Mouse (Mus musculus) gastrocnemius, adult 8-10 months (tissue): Measurements from ENCODE around the gene Ndufv2. TPM values are rescaled to one million over a fixed set of nuclear protein-coding genes. Genes with fewer than 3 reads are reported as not detected.
"Not testable (repeated sequence)": the region's sequence is repeated elsewhere in the genome, so short reads cannot be mapped to it uniquely, and the experiment has no call there.

ENCODE experiments used
- DNase-seq, 2 experiments: peaks; one replicate each; pipeline ENCODE4 v3.0.0; 2022; ENCODE audit warnings: low spot score in 2 of 2
- total RNA-seq, 4 experiments: library from RNA; stranded (reverse); gene quantifications; 2 replicates each; pipeline ENCODE4 v1.2.4; 2022

The Ndufv2 gene
- total RNA-seq, 4 experiments from 2014 or later, result 578 to 651 (median 630) TPM

DNA sequence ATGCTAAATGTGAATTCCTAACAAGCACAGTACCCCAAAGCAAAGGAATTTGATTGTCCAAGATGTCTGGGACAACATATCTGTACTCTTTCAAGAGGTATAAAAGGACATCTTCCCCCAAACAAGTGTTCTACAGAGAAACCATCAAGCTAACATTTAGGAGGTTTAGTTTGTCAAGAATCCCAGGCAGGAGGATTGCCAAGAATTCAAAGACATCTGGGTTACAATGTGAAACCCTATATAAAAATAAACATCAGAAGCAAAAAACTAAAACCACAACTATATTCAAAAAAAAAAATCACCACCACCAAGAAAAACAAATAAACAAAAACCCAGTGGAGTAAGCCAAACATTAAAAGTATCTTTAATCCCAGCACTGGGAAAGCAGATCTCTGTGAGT, 11.1 kb downstream of the Ndufv2 start:
- DNase-seq, result no peak

DNA sequence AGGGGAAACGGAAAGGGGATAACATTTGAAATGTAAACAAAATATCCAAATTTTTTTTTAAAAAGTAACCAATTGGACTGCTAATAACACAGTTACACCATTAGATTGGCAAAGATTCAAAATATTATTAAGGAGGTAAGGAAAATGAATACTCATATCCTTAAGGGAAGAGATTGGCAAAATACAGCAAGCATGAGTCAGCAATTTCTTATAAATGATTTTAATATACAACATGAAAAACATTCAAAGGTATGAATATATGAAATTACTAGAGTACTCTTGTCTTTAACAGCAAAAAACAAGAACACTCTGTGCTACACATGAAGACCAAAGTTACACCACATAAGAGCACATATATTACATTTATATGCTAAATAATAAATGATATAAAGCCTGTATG, 16.3 kb downstream of the Ndufv2 start:
- DNase-seq, result no peak

DNA sequence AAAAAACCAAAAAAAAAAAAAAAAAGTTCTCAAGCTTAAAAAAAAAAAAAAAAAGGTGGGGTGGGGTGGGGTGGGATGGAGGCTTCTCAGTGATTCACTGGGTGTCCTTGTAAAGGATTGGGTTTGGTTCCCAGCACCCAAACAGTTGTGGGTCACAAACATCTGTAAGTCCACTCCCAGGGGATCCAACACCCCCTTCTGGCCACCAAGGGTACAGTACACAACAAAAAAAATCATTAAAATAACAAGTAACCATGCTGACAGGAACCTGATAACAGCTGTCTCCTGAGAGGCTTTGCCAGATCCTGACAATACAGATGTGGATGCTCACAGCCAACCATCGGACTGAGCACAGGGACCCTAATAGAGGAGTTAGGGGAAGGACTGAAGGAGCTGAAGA, 16.9 kb downstream of the Ndufv2 start:
- DNase-seq, result no peak

DNA sequence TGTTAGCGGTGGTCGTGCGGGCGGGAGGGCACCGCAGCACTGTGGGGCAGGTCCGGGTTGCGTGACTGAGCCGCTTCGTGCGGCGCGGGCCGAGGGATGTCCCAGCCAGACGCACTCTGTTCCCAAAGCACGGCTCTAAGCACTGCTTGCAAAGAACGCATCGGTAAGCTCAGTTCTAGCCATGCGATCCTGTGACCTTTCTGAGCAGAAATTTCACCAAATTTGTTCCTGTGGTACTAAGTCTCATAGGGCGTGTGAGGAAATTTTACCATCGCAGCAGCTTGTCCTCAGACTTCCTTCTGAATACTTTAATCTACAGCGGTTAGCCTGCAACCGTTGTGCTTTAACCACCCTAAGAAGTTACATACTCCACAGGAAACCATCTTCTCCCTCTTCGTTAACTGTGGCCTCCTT, 23.9 kb downstream of the Ndufv2 start:
- DNase-seq, result no peak

DNA sequence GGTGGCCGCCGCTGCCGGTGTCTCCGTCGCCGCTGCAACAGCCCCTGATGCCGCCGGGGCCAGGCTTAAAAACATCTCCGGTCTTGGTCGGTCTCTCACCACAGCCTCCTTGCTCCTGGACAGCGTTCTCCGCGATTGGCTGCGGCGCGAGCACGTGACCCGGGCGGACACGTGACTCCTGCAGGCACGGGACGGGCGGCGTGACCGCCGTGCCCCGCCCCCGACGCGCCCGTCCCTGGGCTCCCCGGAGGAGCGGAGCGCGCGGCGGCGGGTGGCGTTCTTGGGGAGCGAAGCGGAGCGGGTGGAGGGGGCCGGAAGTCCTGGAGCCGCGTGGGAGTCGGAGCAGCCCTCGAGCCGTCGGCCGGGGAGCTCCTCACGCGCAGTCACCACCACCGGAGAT, 24.4 kb downstream of the Ndufv2 start, which contains the start of gene Ankrd12:
Ankrd12 (minus strand) TSS at position 156 of the 400 bp plus-strand sequence.
- DNase-seq, result peak; percentile 94 to 95

DNA sequence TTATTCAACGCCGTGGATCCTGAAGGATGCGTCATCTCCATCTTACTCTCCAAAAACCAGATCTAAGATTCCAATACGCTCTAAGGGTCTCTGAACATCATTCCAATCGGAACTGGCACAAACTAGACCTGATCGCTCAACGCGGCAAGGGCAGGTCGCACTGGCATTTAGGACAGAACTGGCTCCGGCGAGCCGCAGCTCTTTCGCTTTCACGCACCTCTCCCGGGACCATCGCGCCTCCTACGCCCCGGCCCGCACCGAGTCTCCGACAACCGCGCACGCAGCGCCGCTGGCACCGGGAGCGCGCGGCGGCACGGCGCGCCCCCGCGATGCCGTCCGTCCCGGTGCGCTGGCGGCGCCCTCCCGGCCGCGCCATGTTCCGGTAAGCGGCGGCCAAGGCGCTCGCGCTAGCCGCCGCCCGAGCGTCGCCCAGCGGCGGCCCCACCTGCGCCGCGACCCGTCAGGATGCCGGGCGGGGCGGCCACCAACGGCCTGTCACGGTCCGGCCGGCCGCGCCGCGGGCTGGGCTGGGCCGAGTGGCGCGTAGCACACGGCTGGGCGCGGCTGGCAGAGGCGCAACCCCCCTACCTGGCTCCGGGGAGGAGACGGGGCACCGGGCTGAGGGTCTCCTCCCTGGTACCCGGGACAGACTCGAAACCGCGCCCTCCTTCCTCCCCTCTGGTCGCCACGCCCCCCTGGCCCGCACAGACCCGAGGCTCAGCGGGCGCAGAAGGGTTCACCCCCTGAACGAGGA, 25.0 kb downstream of the Ndufv2 start:
- DNase-seq, result peak; percentile 29 to 39

DNA sequence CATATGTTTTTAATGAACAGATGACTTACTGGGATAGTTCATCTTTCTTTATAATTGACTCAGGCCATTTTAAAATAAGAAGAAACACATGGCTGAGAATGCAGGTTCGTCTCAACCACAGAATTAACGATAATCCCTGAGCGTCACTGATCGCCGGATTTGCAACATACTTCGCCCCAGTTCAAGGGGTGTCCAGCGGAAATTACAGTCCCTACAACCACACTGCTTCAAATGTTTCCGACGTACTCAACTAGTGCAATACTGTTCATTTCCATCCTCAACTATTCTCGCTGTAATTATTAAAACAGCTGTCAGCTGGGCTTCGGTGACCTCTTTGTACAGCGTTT, 25.6 kb downstream of the Ndufv2 start:
- DNase-seq, result no peak

DNA sequence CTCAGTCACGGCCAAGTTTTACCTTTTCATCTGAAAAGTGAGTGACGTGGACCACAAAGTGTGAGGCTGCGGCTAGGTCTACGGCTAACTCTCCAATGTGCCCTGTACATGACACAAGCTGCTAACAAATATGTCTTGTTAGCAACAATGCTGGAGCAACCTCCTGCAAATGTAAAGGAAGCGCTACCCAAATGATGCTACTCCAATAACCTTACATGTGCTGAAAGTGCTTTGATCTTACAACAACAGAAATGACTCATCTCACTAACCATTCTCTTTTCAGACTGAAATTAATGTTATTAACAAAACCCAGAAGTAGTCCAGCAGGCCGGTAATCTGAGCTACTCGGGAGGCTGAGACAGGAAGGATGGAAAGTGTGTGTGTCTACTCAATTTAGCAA, 27.4 kb downstream of the Ndufv2 start:
- DNase-seq, result no peak

DNA sequence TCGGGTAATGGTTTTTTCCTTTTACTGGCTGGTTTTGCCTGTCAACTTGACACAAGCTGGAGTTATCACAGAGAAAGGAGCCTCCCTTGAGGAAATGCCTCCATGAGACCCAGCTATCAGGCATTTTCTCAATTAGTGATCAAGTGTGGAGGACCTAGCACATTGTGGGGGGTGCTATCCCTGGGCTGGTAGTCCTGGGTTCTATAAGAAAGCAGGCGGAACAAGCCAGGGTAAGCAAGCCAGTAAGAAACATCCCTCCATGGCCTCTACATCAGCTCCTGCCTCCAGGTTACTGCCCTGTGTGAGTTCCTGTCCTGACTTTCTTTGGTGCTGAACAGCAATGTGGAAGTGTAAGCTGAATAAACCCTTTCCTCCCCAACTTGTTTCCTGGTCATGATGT, 32.3 kb downstream of the Ndufv2 start:
- DNase-seq, result not testable (repeated sequence)

DNA sequence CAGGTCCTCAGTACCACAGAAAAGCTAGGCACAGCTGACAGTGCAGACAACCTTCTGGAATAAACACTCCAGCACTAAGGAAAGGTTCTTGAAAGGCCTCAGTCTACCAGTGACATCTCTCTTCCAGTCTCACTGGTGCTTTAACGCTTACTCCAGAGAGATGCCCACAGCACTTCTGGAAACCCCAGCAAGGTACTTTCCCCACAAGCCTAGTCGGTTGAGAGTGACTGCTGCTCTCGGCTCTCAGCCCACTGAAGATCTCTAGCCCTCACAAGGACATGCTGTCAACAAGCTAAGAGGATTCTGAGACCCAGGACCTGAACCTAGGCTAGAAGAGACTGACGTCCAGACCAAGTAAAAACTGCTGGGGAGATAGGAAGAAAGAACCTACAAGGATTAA, 36.2 kb downstream of the Ndufv2 start:
- DNase-seq, result no peak

DNA sequence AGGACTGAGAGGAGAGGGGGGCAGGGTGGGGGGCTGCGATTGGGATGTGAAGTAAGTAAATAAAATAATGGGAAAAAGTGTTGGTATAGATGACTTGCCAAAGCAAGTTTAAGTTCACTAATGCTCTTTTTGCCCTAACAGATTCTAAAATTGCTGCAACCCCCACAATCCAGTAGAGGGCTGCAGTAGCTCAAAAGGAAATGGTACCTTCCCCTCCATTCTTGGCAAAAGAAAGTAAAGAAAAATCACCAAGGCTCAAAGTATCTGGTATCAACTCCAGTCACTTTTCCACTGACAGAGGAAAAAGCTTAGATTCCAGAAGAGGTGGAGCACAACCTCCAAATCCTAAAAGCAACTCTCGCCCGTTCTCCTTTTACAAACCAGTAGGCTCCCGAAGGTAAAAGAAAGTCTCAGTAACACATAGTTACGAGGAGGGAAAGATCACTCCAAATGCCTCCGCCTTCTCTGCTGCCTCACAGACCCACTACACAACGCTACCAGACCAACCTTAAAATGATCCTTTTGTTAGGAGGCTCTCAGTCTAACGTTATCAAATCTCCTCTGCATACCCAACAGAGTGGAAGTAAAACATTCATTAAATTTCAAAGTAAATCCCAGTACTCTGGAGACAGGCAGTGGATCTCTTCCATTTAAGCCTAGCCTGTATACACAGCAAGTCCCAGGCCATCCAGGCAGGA, 40.0 kb downstream of the Ndufv2 start:
- DNase-seq, result no peak

DNA sequence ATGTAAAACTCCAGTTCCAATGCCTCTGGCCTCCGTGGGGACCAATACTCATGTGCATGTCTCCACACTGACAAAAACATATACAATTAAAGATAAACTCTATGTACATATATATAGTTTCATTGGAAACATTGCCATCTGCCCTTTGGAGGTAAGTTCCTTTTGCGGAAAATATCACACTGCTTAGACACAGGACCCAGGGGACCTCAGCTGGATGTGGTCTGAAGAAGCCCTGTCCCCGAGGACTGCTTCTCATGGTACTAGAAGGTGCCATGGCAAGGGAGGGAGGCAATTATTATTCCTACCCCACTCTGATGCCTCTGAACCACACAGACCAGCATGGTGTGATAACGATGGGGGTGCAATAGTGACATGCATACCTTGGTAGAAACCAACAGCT, 43.2 kb downstream of the Ndufv2 start:
- DNase-seq, result no peak

DNA sequence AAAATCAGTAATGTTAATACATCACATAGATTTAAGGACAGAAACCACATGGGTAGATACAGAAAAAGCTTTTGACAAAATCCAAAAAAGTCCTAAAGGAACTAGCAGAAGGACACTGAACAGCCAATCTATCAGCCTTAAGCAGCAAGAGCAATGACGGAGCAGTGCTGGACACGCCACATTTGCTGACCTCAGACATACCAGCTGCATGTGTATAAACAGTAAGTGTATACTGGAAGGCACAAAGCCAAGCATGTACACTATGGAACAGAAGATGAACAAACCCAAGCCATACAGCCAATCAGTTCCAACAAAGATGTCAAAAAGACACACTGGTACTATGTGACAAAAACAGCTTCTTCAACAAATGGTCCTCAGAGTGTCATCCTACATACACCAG, 44.2 kb downstream of the Ndufv2 start:
- DNase-seq, result no peak

DNA sequence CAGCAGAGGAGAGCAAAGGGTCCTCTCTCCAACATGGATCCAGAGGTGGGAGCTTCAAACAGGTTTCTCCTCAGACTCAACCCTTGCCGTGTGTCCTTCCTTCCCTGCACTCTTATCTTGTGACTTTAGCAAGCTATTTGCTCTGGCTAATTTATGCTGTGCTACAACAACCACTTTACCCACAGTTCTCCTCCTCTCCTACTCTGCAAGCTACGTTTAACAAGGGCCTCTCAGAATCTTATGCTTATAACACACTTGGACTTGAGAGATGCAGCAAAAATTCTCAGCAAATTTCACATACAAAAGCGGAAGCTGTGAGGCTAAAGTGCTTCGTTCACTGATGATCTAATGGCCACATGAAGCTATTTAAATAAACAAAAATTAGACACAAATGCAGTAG, 48.0 kb downstream of the Ndufv2 start:
- DNase-seq, result no peak

DNA sequence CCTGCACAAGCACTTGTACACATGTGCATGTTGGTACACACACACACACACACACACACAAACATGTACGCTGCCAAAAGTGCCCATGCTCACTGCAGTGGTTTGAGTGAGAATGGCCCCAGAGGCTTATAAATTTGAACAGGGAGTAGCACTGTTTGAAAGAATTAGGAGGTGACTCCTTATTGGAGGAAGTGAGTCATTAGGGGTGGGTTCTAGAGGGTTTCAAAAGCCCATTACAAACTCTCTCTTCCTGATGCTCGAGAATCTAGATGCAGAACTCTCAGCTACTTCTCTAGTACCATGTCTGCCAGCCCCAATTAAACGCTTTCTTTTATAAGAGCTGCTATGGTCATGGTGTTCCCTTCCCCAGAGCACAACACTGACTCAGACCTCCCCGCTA, 52.6 kb downstream of the Ndufv2 start:
- DNase-seq, result no peak

DNA sequence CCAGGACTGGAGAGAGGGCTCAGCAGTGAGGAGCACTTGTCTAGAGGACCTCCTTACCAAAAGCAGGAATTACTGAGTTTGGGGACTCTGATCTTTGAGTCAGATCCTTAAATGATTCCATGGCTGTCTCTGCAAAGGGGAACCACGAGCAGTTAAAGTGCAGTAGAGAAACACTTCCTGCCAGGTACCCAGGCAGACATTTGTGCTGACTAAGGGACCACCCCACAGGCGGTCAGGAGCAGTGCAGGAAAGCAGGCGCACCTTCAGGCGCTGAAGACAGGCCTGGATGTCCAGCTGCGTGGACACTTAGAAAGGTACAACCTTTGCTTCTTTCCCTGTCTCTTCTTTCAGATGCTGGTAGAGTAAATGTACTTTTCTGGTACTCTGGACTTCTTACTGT, 53.2 kb downstream of the Ndufv2 start:
- no peak for DNase-seq

DNA sequence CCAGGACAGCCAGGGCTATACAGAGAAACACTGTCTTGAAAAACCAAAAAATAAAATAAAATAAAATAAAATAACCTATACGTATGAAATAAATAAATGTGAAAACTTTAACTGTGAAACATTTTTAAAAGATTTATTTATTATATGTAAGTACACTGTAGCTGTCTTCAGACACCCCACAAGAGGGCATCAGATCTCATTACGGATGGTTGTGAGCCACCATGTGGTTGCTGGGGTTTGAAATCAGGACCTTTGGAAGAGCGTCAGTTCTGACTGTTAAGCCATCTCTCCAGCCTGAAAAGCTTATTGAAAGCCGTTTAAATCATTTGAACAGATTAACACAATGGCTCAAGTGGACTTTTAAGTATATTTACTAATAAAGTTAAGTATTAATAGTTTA, 57.7 kb downstream of the Ndufv2 start:
- not testable (repeated sequence) for DNase-seq

DNA sequence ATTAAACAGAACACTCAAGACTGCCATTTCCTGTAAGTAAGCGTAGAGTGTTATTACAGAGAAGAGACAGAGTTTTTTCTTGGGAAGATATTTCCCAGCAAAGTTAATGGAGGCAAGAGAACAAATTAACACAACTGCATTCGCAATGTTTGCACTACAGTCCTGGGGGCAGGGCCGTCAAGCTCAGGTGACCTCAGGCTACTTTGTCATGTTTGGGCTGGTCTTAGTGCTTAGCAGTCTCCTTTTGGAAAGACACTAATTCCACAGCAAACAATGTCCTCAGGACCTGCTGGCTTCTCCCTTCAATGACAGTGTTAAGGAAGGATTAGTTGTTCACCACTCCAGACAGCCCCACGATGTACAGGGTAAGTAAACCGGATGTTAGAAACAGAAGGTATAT, 60.3 kb downstream of the Ndufv2 start:
- no peak for DNase-seq

DNA sequence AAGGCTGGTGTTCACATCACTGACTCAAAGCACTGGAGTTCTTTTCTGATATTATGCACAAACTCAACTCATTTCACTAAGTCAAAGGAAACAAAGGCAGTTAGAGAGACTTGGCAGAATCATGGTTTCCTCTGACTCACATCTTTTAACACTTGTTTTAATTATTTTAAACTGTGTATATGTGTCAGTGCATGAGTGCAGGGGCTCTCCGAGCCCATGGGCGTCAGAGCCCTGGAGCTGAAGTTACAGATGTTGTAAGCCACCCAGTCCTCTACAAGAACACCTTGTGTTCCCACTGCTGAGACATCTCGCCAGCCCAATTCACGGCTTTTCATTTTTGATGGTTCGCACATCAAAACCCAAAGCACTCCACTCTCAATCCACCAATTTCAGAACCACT, 68.1 kb downstream of the Ndufv2 start:
- no peak for DNase-seq

DNA sequence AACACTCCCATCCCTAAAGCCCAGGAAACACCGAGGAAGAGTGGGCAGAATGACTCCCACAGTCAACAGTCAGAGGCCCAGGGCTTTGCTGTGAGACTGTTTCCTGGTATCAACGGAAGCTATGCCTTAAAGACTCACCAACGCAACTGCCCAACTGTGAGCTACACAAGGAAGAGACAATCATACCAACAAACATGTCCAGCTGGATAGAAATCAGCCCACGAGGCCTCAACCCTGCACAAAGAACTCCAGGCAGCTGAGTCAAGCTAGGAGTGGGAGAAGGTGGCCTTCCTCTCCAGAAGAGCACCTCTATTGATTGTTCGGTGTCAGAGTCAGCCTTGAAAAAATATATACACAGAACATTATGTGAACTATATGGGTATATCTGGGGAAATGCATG, 69.4 kb downstream of the Ndufv2 start:
- no peak for DNase-seq
